Mouse (Mus musculus) central nervous system, embryonic 11.5 days (tissue): ENCODE results near the gene Camk2b. TPM values are rescaled to one million over a fixed set of nuclear protein-coding genes. Genes with fewer than 3 reads are reported as not detected.

Source experiments
- polyA plus RNA-seq: library from polyadenylated mRNA; depleted of rRNA; stranded (reverse); fragments of >200 nt; gene quantifications from 2 replicates; pipeline ENCODE4 v1.2.3, GENCODE M21; 2012; rRNA removed

Gene Camk2b
- polyA plus RNA-seq, result 4.7 and 5.1 TPM in 2 replicates

GRCm38 (mm10) chr11:6066176-6066575, at the start of gene Camk2b:
Gene Camk2b, minus strand, starts transcription at chr11:6066362.

GRCm38 (mm10) chr11:5955546-5956276, 110.5 kb downstream of the Camk2b start, which contains the start of gene Ykt6:
Gene Ykt6, plus strand, starts transcription at chr11:5955693.

GRCm38 (mm10) chr11:5949586-5950352, 116.4 kb downstream of the Camk2b start, which contains the start of gene Gck:
Gene Gck, minus strand, starts transcription at chr11:5950081.

Other genes starting within 250 kb of the Camk2b start
- gene Polm, start 228.3 kb downstream of the Camk2b start, polyA plus RNA-seq, result 14.5 and 20.8 TPM in 2 replicates
- gene Aebp1, start 204.4 kb downstream of the Camk2b start, polyA plus RNA-seq, result 22.5 and 25.6 TPM in 2 replicates
- 72.6 and 102 TPM in 2 replicates for gene Pold2, start 188.1 kb downstream of the Camk2b start, polyA plus RNA-seq
- gene Myl7, start 167.6 kb downstream of the Camk2b start, polyA plus RNA-seq, result 54.9 and 109 TPM in 2 replicates
- 1.4 TPM in 2 replicates for gene Gck, start 116.3 kb downstream of the Camk2b start, polyA plus RNA-seq
- gene Ykt6, start 110.7 kb downstream of the Camk2b start, polyA plus RNA-seq, result 65.0 and 76.5 TPM in 2 replicates
- 0.13 and 0.34 TPM in 2 replicates for gene A730071L15Rik, start 133.7 kb upstream of the Camk2b start, polyA plus RNA-seq
- gene Nudcd3, start 134.1 kb upstream of the Camk2b start, polyA plus RNA-seq, result 49.4 and 50.8 TPM in 2 replicates
- gene Npc1l1, start 163.8 kb upstream of the Camk2b start, polyA plus RNA-seq, result 0.07 and 0.09 TPM in 2 replicates
- gene Ddx56, start 201.4 kb upstream of the Camk2b start, polyA plus RNA-seq, result 56.3 and 62.0 TPM in 2 replicates
- gene Tmed4, start 208.5 kb upstream of the Camk2b start, polyA plus RNA-seq, result 114 and 130 TPM in 2 replicates
- gene Ogdh, start 225.3 kb upstream of the Camk2b start, polyA plus RNA-seq, result 48.8 and 61.6 TPM in 2 replicates